Mouse (Mus musculus) fat pad, adult 2 months (tissue): ENCODE measurements at regions not wholly inside any gene's neighbourhood (a gene's known extent, or its start where the extent isn't known, plus 50 kb on each side); places are given as distances from the start of the nearest gene placed in this dataset.
A peak's percentile ranks its signal among the peaks of the same experiment; 100 is the strongest.

Source experiments
- DNase-seq: peaks from one replicate; pipeline ENCODE4 v3.0.0-alpha.2; 2011; ENCODE audit warnings: low read depth, low spot score; ENCODE audit errors: extremely low read depth

GRCm38 (mm10) chr11:19809359-19809758 lies 114.8 kb upstream of the Spred2 start:
- no peak for DNase-seq

GRCm38 (mm10) chr11:19811271-19811991 lies 112.7 kb upstream of the Spred2 start:
- no peak for DNase-seq

- DNase-seq, result no peak
Observed at GRCm38 (mm10) chr11:19811992-19812690, 112.0 kb upstream of the Spred2 start.

- DNase-seq, result no peak
Observed at GRCm38 (mm10) chr11:19813549-19813948, 110.6 kb upstream of the Spred2 start.

- no peak for DNase-seq
Observed at GRCm38 (mm10) chr11:19822991-19823390, 101.2 kb upstream of the Spred2 start.

GRCm38 (mm10) chr11:19823461-19823895 lies 100.7 kb upstream of the Spred2 start:
- DNase-seq, result no peak

GRCm38 (mm10) chr11:19826481-19827185 lies 97.5 kb upstream of the Spred2 start:
- peak; percentile 64 for DNase-seq

GRCm38 (mm10) chr11:19827996-19828395 lies 96.2 kb upstream of the Spred2 start:
- DNase-seq, result no peak

GRCm38 (mm10) chr11:19828959-19829401 lies 95.2 kb upstream of the Spred2 start:
- no peak for DNase-seq

- DNase-seq, result no peak
Observed at GRCm38 (mm10) chr11:19829564-19830279, 94.5 kb upstream of the Spred2 start.

- DNase-seq, result no peak
Observed at GRCm38 (mm10) chr11:19830280-19831062, 93.7 kb upstream of the Spred2 start.

GRCm38 (mm10) chr11:19834561-19834960 lies 89.6 kb upstream of the Spred2 start:
- no peak for DNase-seq

GRCm38 (mm10) chr11:19835221-19835745 lies 88.9 kb upstream of the Spred2 start:
- DNase-seq, result no peak

GRCm38 (mm10) chr11:19838932-19839331 lies 85.2 kb upstream of the Spred2 start:
- no peak for DNase-seq

GRCm38 (mm10) chr11:19843084-19843483 lies 81.1 kb upstream of the Spred2 start:
- DNase-seq, result no peak

GRCm38 (mm10) chr11:19847910-19848309 lies 76.3 kb upstream of the Spred2 start:
- DNase-seq, result no peak

GRCm38 (mm10) chr11:19848412-19848811 lies 75.8 kb upstream of the Spred2 start:
- no peak for DNase-seq

- DNase-seq, result peak; percentile 47
Observed at GRCm38 (mm10) chr11:19849347-19849811, 74.8 kb upstream of the Spred2 start.

GRCm38 (mm10) chr11:19849844-19850420 lies 74.2 kb upstream of the Spred2 start:
- no peak for DNase-seq
